Mouse (Mus musculus) neural tube, embryonic 11.5 days (tissue): ENCODE data around the gene Gm3739. TPM values are rescaled to one million over a fixed set of nuclear protein-coding genes. Genes with fewer than 3 reads are reported as not detected.
"Not testable (repeated sequence)": the region's sequence is repeated elsewhere in the genome, so short reads cannot be mapped to it uniquely, and the experiment has no call there.

Experiments used
- ATAC-seq: fragments of 200-750 bp; cut with Nextera tagmentation; 2 replicates; pipeline ENCODE4 v1.8.0; 2017; ENCODE audit warnings: moderate number of reproducible peaks, mild to moderate bottlenecking, moderate TSS enrichment, moderate library complexity; ENCODE audit not compliant: insufficient read depth, low FRiP score, low TSS enrichment
- DNase-seq: peaks from one replicate; pipeline ENCODE4 v3.0.0-alpha.2; 2015; ENCODE audit warnings: low spot score
- H3K27ac ChIP-seq: fragments of 300-500 bp; sonication (generic); 2 replicates; pipeline ENCODE4 v1.5.1; 2014; ENCODE audit warnings: low read depth, mild to moderate bottlenecking, low read length
- H3K27me3 ChIP-seq: fragments of 300-500 bp; sonication (generic); 2 replicates; pipeline ENCODE4 v1.6.1; 2014; ENCODE audit warnings: mild to moderate bottlenecking, low read length, mixed read lengths; ENCODE audit not compliant: control insufficient read depth, insufficient read depth
- H3K36me3 ChIP-seq: fragments of 300-500 bp; sonication (generic); 2 replicates; pipeline ENCODE4 v1.6.1; 2014; ENCODE audit warnings: mild to moderate bottlenecking, low read length, moderate library complexity, mixed read lengths; ENCODE audit not compliant: control insufficient read depth, insufficient read depth
- H3K4me1 ChIP-seq: fragments of 300-500 bp; sonication (generic); 2 replicates; pipeline ENCODE4 v1.6.1; 2014; ENCODE audit warnings: low read length, mixed read lengths; ENCODE audit not compliant: control insufficient read depth, insufficient read depth
- H3K4me2 ChIP-seq: fragments of 300-500 bp; sonication (generic); 2 replicates; pipeline ENCODE4 v1.6.1; 2014; ENCODE audit warnings: low read depth, mild to moderate bottlenecking, moderate library complexity
- H3K4me3 ChIP-seq: fragments of 300-500 bp; sonication (generic); 2 replicates; pipeline ENCODE4 v1.5.1; 2014; ENCODE audit warnings: low read depth, low read length
- H3K9ac ChIP-seq: fragments of 300-500 bp; sonication (generic); 2 replicates; pipeline ENCODE4 v1.6.1; 2014; ENCODE audit warnings: mild to moderate bottlenecking, low read length
- H3K9me3 ChIP-seq: fragments of 300-500 bp; sonication (generic); 2 replicates; pipeline ENCODE4 v1.6.1; 2016; ENCODE audit warnings: low read length; ENCODE audit not compliant: control insufficient read depth
- WGBS: fragments of 180-500 bp; shearing (Covaris S2); extraction: QIAGEN DNeasy Blood & Tissue Kit; methylation state at CpG from one replicate; pipeline ENCODE4 v1.1.7; 2014; 5-methylcytosine and 5-hydroxymethylcytosine counted together
- polyA plus RNA-seq: library from polyadenylated mRNA; unstranded; fragments of >200 nt; fragmentation: Nextera tagmentation; extraction: Ambion mirVana; gene quantifications from 2 replicates; pipeline ENCODE4 v1.2.1, GENCODE M21; 2014

Gene Gm3739
- 1.5 and 2.4 TPM in 2 replicates for polyA plus RNA-seq

- peak within 1 kb of the TSS; percentile 47 for H3K4me2 ChIP-seq
- H3K27ac ChIP-seq, H3K27me3 ChIP-seq, DNase-seq, H3K9me3 ChIP-seq, H3K36me3 ChIP-seq, ATAC-seq, H3K4me1 ChIP-seq: not testable (repeated sequence)
- 0% methylated on average over 2 of the region's 35 CpGs for WGBS
- H3K9ac ChIP-seq = peak within 1 kb of the TSS; percentile 53
- peak within 1 kb of the TSS; percentile 47 for H3K4me3 ChIP-seq
These were observed at the start of gene Gm3739 for GRCm38 (mm10) chr14:7314661-7315060. Gm3739 (minus strand) TSS chr14:7315049.

- WGBS = no CpG with 5 or more reads among the region's 1 CpGs
- not testable (repeated sequence) for H3K4me3 ChIP-seq, H3K4me1 ChIP-seq, DNase-seq, ATAC-seq, H3K9me3 ChIP-seq, H3K27me3 ChIP-seq, H3K9ac ChIP-seq, H3K27ac ChIP-seq, H3K36me3 ChIP-seq, H3K4me2 ChIP-seq
These were observed 17.4 kb upstream of the Gm3739 start, which contains the start of gene Gm5797 for GRCm38 (mm10) chr14:7332295-7332694. Gm5797 (minus strand) TSS chr14:7332395.

- peak overlapping the region; percentile 53 for H3K9ac ChIP-seq
- H3K9me3 ChIP-seq, ATAC-seq, H3K27ac ChIP-seq, H3K36me3 ChIP-seq, H3K4me1 ChIP-seq, H3K27me3 ChIP-seq: not testable (repeated sequence)
- whole genome bisulfite sequencing = 0% methylated on average over 9 of the region's 19 CpGs
- peak overlapping the region; percentile 47 for H3K4me2 ChIP-seq
- peak; percentile 72 for DNase-seq
- peak overlapping the region; percentile 47 for H3K4me3 ChIP-seq
These were observed 244 bp upstream of the Gm3739 start for GRCm38 (mm10) chr14:7315093-7315492.

GRCm38 (mm10) chr14:7264614-7265013, 50.2 kb downstream of the Gm3739 start, which contains the start of gene Gm3727:
Gm3727 (minus strand) TSS chr14:7264714.
- not testable (repeated sequence) for H3K9me3 ChIP-seq, H3K9ac ChIP-seq, H3K27ac ChIP-seq, H3K36me3 ChIP-seq, H3K27me3 ChIP-seq, H3K4me2 ChIP-seq, ATAC-seq, H3K4me3 ChIP-seq, DNase-seq, H3K4me1 ChIP-seq
- WGBS = 66% methylated on average over 3 of the region's 3 CpGs

Other genes with a start within 250 kb of the Gm3739 start
- 2.2 and 4.1 TPM in 2 replicates for gene Gm3696, start 214.4 kb downstream of the Gm3739 start, polyA plus RNA-seq
- not detected in 2 replicates for gene Gm6676, start 189.6 kb downstream of the Gm3739 start, polyA plus RNA-seq
- 3.8 and 4.2 TPM in 2 replicates for gene Gm3512, start 140.5 kb downstream of the Gm3739 start, polyA plus RNA-seq
- gene Gm16434, start 120.5 kb downstream of the Gm3739 start, polyA plus RNA-seq = not detected in 2 replicates
- gene Gm3727, start 50.3 kb downstream of the Gm3739 start, polyA plus RNA-seq = not detected in 2 replicates
- not detected in 2 replicates for gene Gm5797, start 17.3 kb upstream of the Gm3739 start, polyA plus RNA-seq
- gene Gm8374, start 50.1 kb upstream of the Gm3739 start, polyA plus RNA-seq = not detected in 2 replicates
- gene Gm3755, start 135.9 kb upstream of the Gm3739 start, polyA plus RNA-seq = not detected in 2 replicates
- gene Gm3752, start 168.7 kb upstream of the Gm3739 start, polyA plus RNA-seq = 2.6 TPM in 2 replicates